Mouse (Mus musculus): Measurements from ENCODE around the gene Polr3h.
"Not testable (repeated sequence)": the region's sequence is repeated elsewhere in the genome, so short reads cannot be mapped to it uniquely, and the experiment has no call there.

GRCm38 (mm10) chr15:81908767-81909166 is 17.3 kb downstream of the Polr3h start:
- TF ChIP-seq GATA2 (IDR thresholded peaks at IDR 0.05; ENCODE audit: borderline replicate concordance, low read depth, low read length); CTCF (IDR thresholded peaks at IDR 0.05; ENCODE audit: low read depth, low read length); TAL1 (conservative IDR thresholded peaks at IDR 0.05; ENCODE audit: low read depth, low read length); GATA1 (IDR thresholded peaks at IDR 0.05; ENCODE audit: borderline replicate concordance, low read length): not testable (repeated sequence)
